Mouse (Mus musculus): ENCODE data around the gene Rnase1.

DNA sequence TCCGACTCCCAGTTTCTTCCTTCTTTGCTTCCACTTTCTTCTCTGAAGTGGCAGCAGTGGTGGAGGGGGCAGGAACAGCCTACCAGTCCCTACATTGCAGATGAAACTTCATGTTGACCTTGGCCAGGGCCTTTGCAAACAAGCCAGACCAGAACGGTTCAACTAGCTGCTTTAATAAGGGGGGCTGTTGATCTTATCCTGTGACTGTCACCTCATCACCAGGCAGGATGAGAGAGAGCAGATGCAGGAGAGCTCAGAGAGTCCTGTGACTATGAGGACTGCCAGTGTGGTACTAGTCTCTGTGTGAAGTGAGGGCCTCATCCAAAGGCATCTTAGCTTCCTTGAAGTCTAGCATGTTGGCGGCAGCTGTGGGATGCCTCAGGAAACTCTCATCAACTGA lies 1.4 kb upstream of the Rnase1 start:
- no peak for TF ChIP-seq CTCF (IDR thresholded peaks at IDR 0.05; ENCODE audit: insufficient read depth, low read length)
- no peak for TF ChIP-seq POLR2A (IDR thresholded peaks at IDR 0.05; ENCODE audit: borderline replicate concordance, extremely low read depth, low read depth, low read length)
